Mouse (Mus musculus): ENCODE measurements at regions not wholly inside any gene's neighbourhood (a gene's known extent, or its start where the extent isn't known, plus 50 kb on each side); places are given as distances from the start of the nearest gene placed in this dataset.

- no peak for DNase-seq (ENCODE audit: low spot score)
Measured at GRCm38 (mm10) chr14:110276192-110276591, 478.8 kb downstream of the Slitrk6 start.

GRCm38 (mm10) chr14:110271270-110271669 is 483.7 kb downstream of the Slitrk6 start:
- DNase-seq (ENCODE audit: low spot score) = no peak

- no peak for DNase-seq (ENCODE audit: low spot score)
Measured at GRCm38 (mm10) chr14:110244466-110244865, 510.5 kb downstream of the Slitrk6 start.

- no peak for DNase-seq (ENCODE audit: low spot score)
Measured at GRCm38 (mm10) chr14:110243549-110243948, 511.4 kb downstream of the Slitrk6 start.

GRCm38 (mm10) chr14:110238800-110239199 is 516.1 kb downstream of the Slitrk6 start:
- DNase-seq (ENCODE audit: low spot score) = no peak

- no peak for DNase-seq (ENCODE audit: low spot score)
Measured at GRCm38 (mm10) chr14:110224678-110225446, 530.1 kb downstream of the Slitrk6 start.

- no peak for DNase-seq (ENCODE audit: low spot score)
Measured at GRCm38 (mm10) chr14:110190987-110191607, 563.9 kb downstream of the Slitrk6 start.

GRCm38 (mm10) chr14:110190471-110190870 is 564.5 kb downstream of the Slitrk6 start:
- DNase-seq (ENCODE audit: low spot score) = no peak

- DNase-seq (ENCODE audit: low spot score) = no peak
Measured at GRCm38 (mm10) chr14:110179166-110179565, 575.8 kb downstream of the Slitrk6 start.

GRCm38 (mm10) chr14:110171162-110172117 is 583.5 kb downstream of the Slitrk6 start:
- no peak for DNase-seq (ENCODE audit: low spot score)

GRCm38 (mm10) chr14:110168632-110169031 is 586.3 kb downstream of the Slitrk6 start:
- DNase-seq (ENCODE audit: low spot score) = no peak

- DNase-seq (ENCODE audit: low spot score) = no peak
Measured at GRCm38 (mm10) chr14:110128265-110128664, 626.7 kb downstream of the Slitrk6 start.

GRCm38 (mm10) chr14:110125936-110126710 is 628.8 kb downstream of the Slitrk6 start:
- no peak for DNase-seq (ENCODE audit: low spot score)

GRCm38 (mm10) chr14:110122710-110123109 is 632.2 kb downstream of the Slitrk6 start:
- no peak for DNase-seq (ENCODE audit: low spot score)

- no peak for DNase-seq (ENCODE audit: low spot score)
Measured at GRCm38 (mm10) chr14:110115578-110115977, 639.4 kb downstream of the Slitrk6 start.

GRCm38 (mm10) chr14:110100852-110101251 is 654.1 kb downstream of the Slitrk6 start:
- no peak for DNase-seq (ENCODE audit: low spot score)

- no peak for DNase-seq (ENCODE audit: low spot score)
Measured at GRCm38 (mm10) chr14:110078351-110078750, 676.6 kb downstream of the Slitrk6 start.

GRCm38 (mm10) chr14:110047748-110048147 is 707.2 kb downstream of the Slitrk6 start:
- DNase-seq (ENCODE audit: low spot score) = no peak

GRCm38 (mm10) chr14:110043211-110043610 is 711.7 kb downstream of the Slitrk6 start:
- DNase-seq (ENCODE audit: low spot score) = no peak

GRCm38 (mm10) chr14:110021812-110022211 is 733.1 kb downstream of the Slitrk6 start:
- no peak for DNase-seq (ENCODE audit: low spot score)

GRCm38 (mm10) chr14:110015126-110015525 is 739.8 kb downstream of the Slitrk6 start:
- no peak for DNase-seq (ENCODE audit: low spot score)

- no peak for DNase-seq (ENCODE audit: low spot score)
Measured at GRCm38 (mm10) chr14:110013229-110013628, 741.7 kb downstream of the Slitrk6 start.

Measured in c-Kit-positive CD71-positive TER-119-positive erythroid progenitor cells, embryonic 14.5 days (primary cell).